Mouse (Mus musculus) B cell, adult 62 days (primary cell): ENCODE data around the gene Doc2b. TPM values are rescaled to one million over a fixed set of nuclear protein-coding genes. Genes with fewer than 3 reads are reported as not detected.

Experiments
- total RNA-seq: library from RNA; stranded (reverse); gene quantifications from 4 replicates; pipeline ENCODE4 v1.2.4, GENCODE M21; 2023

Gene Doc2b
- not detected in 4 replicates for total RNA-seq

GRCm38 (mm10) chr11:75796029-75796445 lies at the start of gene Doc2b:
Gene Doc2b (minus strand): TSS chr11:75796049.

GRCm38 (mm10) chr11:75732434-75733226 lies 63.2 kb downstream of the Doc2b start, which contains the start of gene Ywhae:
Gene Ywhae (plus strand): TSS chr11:75732869.

Other genes starting within 250 kb of the Doc2b start
- gene Pitpna, start 208.0 kb downstream of the Doc2b start, total RNA-seq: 218 to 240 TPM (median 227 TPM) in 4 replicates
- gene Inpp5k, start 165.1 kb downstream of the Doc2b start, total RNA-seq: 105 to 118 TPM (median 111 TPM) in 4 replicates
- 366 to 421 TPM (median 376 TPM) in 4 replicates for gene Myo1c, start 145.5 kb downstream of the Doc2b start, total RNA-seq
- gene Crk, start 116.8 kb downstream of the Doc2b start, total RNA-seq: 58.8 to 63.8 TPM (median 62.4 TPM) in 4 replicates
- 209 to 224 TPM (median 217 TPM) in 4 replicates for gene Ywhae, start 63.2 kb downstream of the Doc2b start, total RNA-seq
- 10.6 to 13.5 TPM (median 12.1 TPM) in 4 replicates for gene Rph3al, start 142.4 kb upstream of the Doc2b start, total RNA-seq
- gene 1700016K19Rik, start 203.9 kb upstream of the Doc2b start, total RNA-seq: 4.5 to 7.4 TPM (median 5.8 TPM) in 4 replicates
- gene Rflnb, start 231.7 kb upstream of the Doc2b start, total RNA-seq: 30.0 to 33.2 TPM (median 31.2 TPM) in 4 replicates